Mouse (Mus musculus): ENCODE data around the gene Fzd7. TPM values are rescaled to one million over a fixed set of nuclear protein-coding genes. Genes with fewer than 3 reads are reported as not detected.

Fzd7 gene
- polyA plus RNA-seq (2017; shearing (Covaris generic)): 0.34 TPM

GRCm38 (mm10) chr1:59482331-59482695 is at the start of gene Fzd7:
Gene Fzd7 (plus strand): TSS chr1:59482424.

GRCm38 (mm10) chr1:59516026-59516917 is 34.0 kb downstream of the Fzd7 start, which contains the start of gene Gm973:
Gene Gm973 (plus strand): TSS chr1:59516264.

Other genes with a start within 250 kb of the Fzd7 start
- gene Als2, start 245.2 kb upstream of the Fzd7 start, polyA plus RNA-seq (2017; shearing (Covaris generic)): 8.6 TPM
- not detected for gene Cdk15, start 225.5 kb upstream of the Fzd7 start, polyA plus RNA-seq (2017; shearing (Covaris generic))
- gene Gm973, start 33.8 kb downstream of the Fzd7 start, polyA plus RNA-seq (2017; shearing (Covaris generic)): 1.4 TPM
- 350 TPM for gene Sumo1, start 188.4 kb downstream of the Fzd7 start, polyA plus RNA-seq (2017; shearing (Covaris generic))
- gene Nop58, start 202.5 kb downstream of the Fzd7 start, polyA plus RNA-seq (2017; shearing (Covaris generic)): 202 TPM